Mouse (Mus musculus) CH12.LX (cell line): ENCODE data around the gene Gas2.

Experiments
- CHD1 ChIP-seq: IDR thresholded peaks from 2 replicates; pipeline ENCODE4 v1.6.1; 2012; ENCODE audit warnings: low read depth, low read length, improper control_type of control experiment, inconsistent platforms
- CHD2 ChIP-seq: IDR thresholded peaks from 2 replicates; pipeline ENCODE4 v1.6.1; 2011; ENCODE audit warnings: low read length, improper control_type of control experiment
- CTCF ChIP-seq, 2 experiments: IDR thresholded peaks in 1 of 2; conservative IDR thresholded peaks in 1 of 2; 2 replicates each; pipeline ENCODE4 v1.5.1; 2011 to 2012; ENCODE audit warnings: low read depth in 2 of 2, low read length in 2 of 2, improper control_type of control experiment in 1 of 2, inconsistent platforms in 1 of 2, mild to moderate bottlenecking in 1 of 2, moderate library complexity in 1 of 2
- ELF1 ChIP-seq: IDR thresholded peaks from 2 replicates; pipeline ENCODE4 v1.6.1; 2014; ENCODE audit warnings: low read depth, mild to moderate bottlenecking, inconsistent platforms, low read length, improper control_type of control experiment
- EP300 ChIP-seq: IDR thresholded peaks from 2 replicates; pipeline ENCODE4 v1.6.1; 2011; ENCODE audit warnings: low read length, improper control_type of control experiment
- HCFC1 ChIP-seq: IDR thresholded peaks from 2 replicates; pipeline ENCODE4 v1.6.1; 2012; ENCODE audit warnings: low read depth, mild to moderate bottlenecking, inconsistent platforms, low read length, improper control_type of control experiment
- MAX ChIP-seq: IDR thresholded peaks from 2 replicates; pipeline ENCODE4 v1.6.1; 2011; ENCODE audit warnings: low read length, improper control_type of control experiment
- MXI1 ChIP-seq: IDR thresholded peaks from 2 replicates; pipeline ENCODE4 v1.6.1; 2011; ENCODE audit warnings: mild to moderate bottlenecking, low read depth, low read length, improper control_type of control experiment
- MYC ChIP-seq: IDR thresholded peaks from 2 replicates; pipeline ENCODE4 v1.6.1; 2011; ENCODE audit warnings: low read depth, mild to moderate bottlenecking, improper control_type of control experiment, low read length
- PAX5 ChIP-seq: IDR thresholded peaks from 2 replicates; pipeline ENCODE4 v1.6.1; 2012; ENCODE audit warnings: low read length, inconsistent platforms, mixed read lengths
- POLR2A ChIP-seq: IDR thresholded peaks from 2 replicates; pipeline ENCODE4 v1.6.1; 2011; ENCODE audit warnings: low read depth, mild to moderate bottlenecking, improper control_type of control experiment, low read length
- POLR2AphosphoS2 ChIP-seq: IDR thresholded peaks from 2 replicates; pipeline ENCODE4 v1.6.1; 2011; ENCODE audit warnings: low read depth, low read length, improper control_type of control experiment
- ZC3H11A ChIP-seq: IDR thresholded peaks from 2 replicates; pipeline ENCODE4 v1.6.1; 2012; ENCODE audit warnings: low read depth, mild to moderate bottlenecking, inconsistent platforms, low read length, improper control_type of control experiment

GRCm38 (mm10) chr7:51867983-51868382 is 6.2 kb downstream of the Gas2 start:
- TF ChIP-seq EP300 (no peak), PAX5 (no peak), CTCF (conservative IDR thresholded peaks at IDR 0.05 in 1 of 2, IDR thresholded peaks at IDR 0.05 in 1 of 2; ENCODE audit: low read depth in 2 of 2, low read length in 2 of 2) (peak in 1 of 2 experiments; percentile 20; a peak in 2 of 4 replicates), MXI1 (no peak), ZC3H11A (no peak), POLR2A (no peak), CHD2 (no peak), HCFC1 (no peak), MYC (no peak), ELF1 (no peak), CHD1 (no peak), POLR2AphosphoS2 (no peak), MAX (no peak)
